Mouse (Mus musculus): ENCODE measurements around the gene Nudt15. TPM values are rescaled to one million over a fixed set of nuclear protein-coding genes. Genes with fewer than 3 reads are reported as not detected.

Gene Nudt15
- polyA plus RNA-seq, 1 experiment from 2014 or later: 8.5 TPM

DNA sequence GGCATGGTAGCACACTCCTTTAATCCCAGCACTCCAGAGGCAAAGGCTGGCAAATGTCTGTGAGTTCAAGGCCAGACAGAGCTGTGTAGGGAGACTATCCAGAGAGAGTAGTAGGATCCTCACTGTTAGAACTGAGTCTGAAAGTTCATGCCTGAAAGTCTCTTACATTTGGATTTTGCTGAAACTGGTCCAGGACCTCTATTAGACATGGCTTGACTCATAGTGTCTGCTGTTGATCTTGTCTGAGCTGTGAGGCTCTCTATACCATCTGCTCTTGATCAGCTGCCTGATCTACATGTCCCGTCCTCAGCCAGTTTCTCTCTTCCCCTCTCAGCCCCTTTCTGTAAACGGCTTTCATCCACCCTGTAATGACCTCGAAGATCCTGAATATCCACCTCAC, 69.7 kb downstream of the Nudt15 start:
- Histone ChIP-seq H3K4me2 (replicated peaks) (no peak overlapping the region), H3K27ac (replicated peaks) (no peak overlapping the region), H3K4me3 (no peak overlapping the region), H3K4me1 (peaks cover 27% of the 10 kb centered on the region), H3K27me3 (no peaks in the 10 kb centered on the region), H3K9me3 (no peaks in the 10 kb centered on the region), H3K9ac (replicated peaks) (no peak overlapping the region), H3K36me3 (no peaks in the 10 kb centered on the region)
- no peak for ATAC-seq (replicated peaks)
- 89% methylated on average over 3 of the region's 3 CpGs for WGBS

DNA sequence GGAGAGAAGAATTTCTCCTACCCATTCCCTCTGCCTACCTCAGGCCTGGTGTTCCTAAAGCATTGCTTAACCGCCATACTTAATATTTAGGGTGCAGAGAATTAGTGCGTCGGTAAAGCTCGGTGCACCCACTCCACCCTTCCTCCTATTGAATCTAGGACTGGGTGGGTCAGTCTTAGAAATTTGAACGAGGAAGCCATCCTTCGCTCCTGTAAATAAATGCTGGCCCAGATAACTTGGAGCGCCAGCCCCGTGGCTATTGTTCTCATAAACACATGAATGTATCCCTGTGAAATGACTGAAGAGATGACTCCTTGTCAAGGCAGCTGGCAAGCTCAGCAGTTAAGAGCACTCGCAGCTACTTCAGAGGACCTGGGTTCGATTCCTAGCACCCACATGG, 71.0 kb downstream of the Nudt15 start:
- H3K4me2 ChIP-seq (replicated peaks): no peak overlapping the region
- no peak for ATAC-seq (replicated peaks)
- 95% methylated on average over 10 of the region's 10 CpGs for WGBS
- no peak overlapping the region for H3K4me3 ChIP-seq
- no peak overlapping the region for H3K27ac ChIP-seq (replicated peaks)
- no peak overlapping the region for H3K9ac ChIP-seq (replicated peaks)
- H3K9me3 ChIP-seq: no peaks in the 10 kb centered on the region
- H3K4me1 ChIP-seq: peaks cover 34% of the 10 kb centered on the region
- H3K27me3 ChIP-seq: no peaks in the 10 kb centered on the region
- H3K36me3 ChIP-seq: no peaks in the 10 kb centered on the region

DNA sequence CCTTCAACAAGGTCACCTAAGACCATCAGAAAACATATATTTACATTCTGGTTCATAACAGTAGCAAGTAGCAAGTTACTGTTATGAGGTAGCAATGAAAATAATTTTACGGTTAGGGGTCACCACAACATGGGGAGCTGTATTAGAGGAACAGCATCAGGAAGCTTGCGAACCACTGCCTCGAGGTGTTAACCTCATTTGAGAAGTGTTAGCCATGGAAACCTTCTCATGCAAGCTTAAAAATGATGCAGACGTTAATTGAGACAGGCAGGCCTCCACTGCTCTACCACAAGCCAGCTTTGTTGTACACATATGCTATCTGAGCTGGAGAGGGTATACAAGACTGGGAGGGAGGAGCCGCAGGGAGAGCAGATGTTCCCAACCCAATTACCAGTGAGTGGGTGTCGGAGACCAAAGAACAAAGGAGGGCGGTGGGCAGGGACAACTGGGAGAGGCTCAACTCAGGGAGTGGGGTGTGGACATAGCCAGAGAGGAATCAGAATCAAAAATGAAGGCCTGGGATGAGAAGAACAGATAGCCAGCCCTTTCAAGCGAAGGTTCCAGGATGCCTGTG, 71.6 kb downstream of the Nudt15 start:
- peak; percentile 69 for ATAC-seq (replicated peaks)
- Histone ChIP-seq H3K27me3 (no peaks in the 10 kb centered on the region), H3K4me3 (no peak overlapping the region), H3K9ac (replicated peaks) (no peak overlapping the region), H3K4me2 (replicated peaks) (no peak overlapping the region), H3K4me1 (peaks cover 34% of the 10 kb centered on the region), H3K36me3 (no peaks in the 10 kb centered on the region), H3K9me3 (no peaks in the 10 kb centered on the region), H3K27ac (replicated peaks) (peak overlapping the region; percentile 35)
- 52% methylated on average over 8 of the region's 8 CpGs for WGBS

GRCm38 (mm10) chr14:73475506-73475905, 72.5 kb downstream of the Nudt15 start:
- Histone ChIP-seq H3K4me2 (replicated peaks) (no peak overlapping the region), H3K27me3 (no peaks in the 10 kb centered on the region), H3K27ac (replicated peaks) (no peak overlapping the region), H3K9me3 (no peaks in the 10 kb centered on the region), H3K4me3 (no peak overlapping the region), H3K4me1 (peaks cover 34% of the 10 kb centered on the region), H3K36me3 (no peaks in the 10 kb centered on the region), H3K9ac (replicated peaks) (no peak overlapping the region)
- 66% methylated on average over 7 of the region's 7 CpGs for WGBS
- no peak for ATAC-seq (replicated peaks)

- H3K4me2 ChIP-seq (replicated peaks): 0 out of 2 replicates have a peak overlapping the region, but pooled peaks have one; percentile 6
- no peaks in the 10 kb centered on the region for H3K9me3 ChIP-seq
- H3K4me1 ChIP-seq: peaks cover 34% of the 10 kb centered on the region
- H3K9ac ChIP-seq (replicated peaks): no peak overlapping the region
- peak; percentile 80 for ATAC-seq (replicated peaks)
- H3K4me3 ChIP-seq: no peak overlapping the region
- H3K36me3 ChIP-seq: no peaks in the 10 kb centered on the region
- H3K27me3 ChIP-seq: no peaks in the 10 kb centered on the region
- H3K27ac ChIP-seq (replicated peaks): peak overlapping the region; percentile 56
- WGBS: 8% methylated on average over 7 of the region's 7 CpGs
These were observed 73.4 kb downstream of the Nudt15 start for GRCm38 (mm10) chr14:73474636-73475093.

DNA sequence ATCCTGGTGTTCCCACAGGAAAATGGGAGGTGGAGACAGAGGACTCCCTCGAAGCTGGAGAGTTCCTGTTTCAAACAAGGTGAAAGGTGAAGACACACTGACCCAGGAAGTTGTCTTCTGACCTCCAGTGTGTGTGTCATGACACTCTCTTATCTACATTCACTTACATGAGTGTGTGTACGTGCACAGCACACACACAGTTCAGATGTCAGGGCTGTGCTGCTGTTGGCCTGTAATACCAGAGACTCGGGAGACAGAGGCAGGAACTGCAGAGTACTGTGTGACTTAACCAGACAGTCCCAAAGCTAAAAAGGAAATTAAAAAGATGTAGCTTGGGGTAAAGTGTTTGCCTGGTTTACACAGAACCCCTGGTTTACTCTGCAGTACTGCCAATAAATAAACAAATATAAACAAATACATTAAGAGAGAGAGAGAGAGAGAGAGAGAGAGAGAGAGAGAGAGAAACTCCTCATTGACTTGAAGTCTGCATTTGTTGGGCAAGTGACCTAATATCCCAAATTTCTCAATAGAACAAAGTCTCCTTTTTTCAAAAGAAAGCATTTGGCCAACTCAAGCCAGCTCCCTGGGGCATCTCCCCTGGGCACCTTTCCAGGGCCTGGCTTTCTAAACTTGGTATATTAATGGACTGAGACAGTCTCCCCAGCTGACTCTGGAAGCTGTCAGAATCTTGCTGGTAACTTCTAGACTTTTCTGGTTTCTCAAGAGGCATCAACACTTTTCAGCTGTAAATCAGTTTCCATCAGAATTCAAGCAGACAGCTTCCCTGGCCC, 74.2 kb downstream of the Nudt15 start:
- Histone ChIP-seq H3K9ac (replicated peaks) (no peak overlapping the region), H3K27ac (replicated peaks) (peak overlapping the region; percentile 56), H3K9me3 (no peaks in the 10 kb centered on the region), H3K4me3 (no peak overlapping the region), H3K4me1 (peaks cover 41% of the 10 kb centered on the region), H3K36me3 (no peaks in the 10 kb centered on the region), H3K4me2 (replicated peaks) (0 out of 2 replicates have a peak overlapping the region, but pooled peaks have one; percentile 6), H3K27me3 (no peaks in the 10 kb centered on the region)
- 61% methylated on average over 3 of the region's 3 CpGs for WGBS
- ATAC-seq (replicated peaks): no peak

- Histone ChIP-seq H3K9ac (replicated peaks) (no peak overlapping the region), H3K4me2 (replicated peaks) (no peak overlapping the region), H3K4me1 (peaks cover 41% of the 10 kb centered on the region), H3K27ac (replicated peaks) (no peak overlapping the region), H3K27me3 (no peaks in the 10 kb centered on the region), H3K36me3 (no peaks in the 10 kb centered on the region), H3K4me3 (no peak overlapping the region), H3K9me3 (no peaks in the 10 kb centered on the region)
- WGBS: 30% methylated on average over 7 of the region's 7 CpGs
- no peak for ATAC-seq (replicated peaks)
These were observed 75.8 kb downstream of the Nudt15 start for GRCm38 (mm10) chr14:73472205-73472604.

GRCm38 (mm10) chr14:73470593-73470992, 77.4 kb downstream of the Nudt15 start:
- Histone ChIP-seq H3K9ac (replicated peaks) (no peak overlapping the region), H3K27me3 (no peaks in the 10 kb centered on the region), H3K4me3 (no peak overlapping the region), H3K27ac (replicated peaks) (no peak overlapping the region), H3K4me1 (peaks cover 34% of the 10 kb centered on the region), H3K9me3 (no peaks in the 10 kb centered on the region), H3K36me3 (no peaks in the 10 kb centered on the region), H3K4me2 (replicated peaks) (no peak overlapping the region)
- ATAC-seq (replicated peaks): no peak
- 74% methylated on average over 8 of the region's 8 CpGs for WGBS

DNA sequence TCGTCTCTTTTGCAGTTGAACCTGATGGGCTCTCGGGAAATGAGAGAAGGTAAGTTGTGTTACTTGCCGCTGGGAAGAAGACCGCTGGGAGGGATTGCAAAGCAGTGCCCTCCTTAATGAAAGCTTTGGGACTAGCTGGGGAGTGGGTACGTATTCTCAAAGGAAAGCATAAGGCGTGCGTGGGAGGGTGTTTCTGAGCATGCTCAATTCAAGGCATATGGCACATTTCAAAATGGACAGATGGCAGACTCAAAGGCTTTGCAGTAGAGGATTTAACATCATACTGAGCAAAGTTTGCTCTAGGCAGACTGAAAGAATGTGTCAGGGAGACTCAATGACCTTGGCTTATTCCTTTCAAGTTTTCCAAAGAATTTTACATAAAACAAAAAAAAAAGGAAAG, 78.5 kb downstream of the Nudt15 start:
- Histone ChIP-seq H3K27me3 (no peaks in the 10 kb centered on the region), H3K4me2 (replicated peaks) (no peak overlapping the region), H3K9me3 (no peaks in the 10 kb centered on the region), H3K36me3 (no peaks in the 10 kb centered on the region), H3K27ac (replicated peaks) (peak overlapping the region; percentile 53), H3K4me3 (no peak overlapping the region), H3K4me1 (peaks cover 24% of the 10 kb centered on the region), H3K9ac (replicated peaks) (no peak overlapping the region)
- ATAC-seq (replicated peaks): peak; percentile 90
- 54% methylated on average over 7 of the region's 7 CpGs for WGBS

Other genes starting within 250 kb of the Nudt15 start
- gene Rb1, start 222.4 kb downstream of the Nudt15 start, polyA plus RNA-seq (2015; fragmentation: Nextera tagmentation; extraction: Ambion mirVana): 19.4 and 32.5 TPM in 2 replicates
- gene Itm2b, start 163.0 kb downstream of the Nudt15 start, polyA plus RNA-seq (2015; fragmentation: Nextera tagmentation; extraction: Ambion mirVana): 640 and 665 TPM in 2 replicates
- gene Med4, start 38.2 kb downstream of the Nudt15 start, polyA plus RNA-seq (2015; fragmentation: Nextera tagmentation; extraction: Ambion mirVana): 107 and 109 TPM in 2 replicates
- 100 and 101 TPM in 2 replicates for gene Sucla2, start 22.9 kb downstream of the Nudt15 start, polyA plus RNA-seq (2015; fragmentation: Nextera tagmentation; extraction: Ambion mirVana)
- gene Gm21750, start 113.0 kb upstream of the Nudt15 start, polyA plus RNA-seq (2015; fragmentation: Nextera tagmentation; extraction: Ambion mirVana): not detected in 2 replicates

All from forebrain, embryonic 15.5 days (tissue).